Mouse (Mus musculus) adrenal gland, postnatal 14 days (tissue): ENCODE measurements around the gene Dgkb. TPM values are rescaled to one million over a fixed set of nuclear protein-coding genes. Genes with fewer than 3 reads are reported as not detected.

Experiments used
- DNase-seq: peaks from one replicate; pipeline ENCODE4 v3.0.0; 2021; ENCODE audit warnings: mixed read lengths
- total RNA-seq: library from RNA; stranded (reverse); gene quantifications from 2 replicates; pipeline ENCODE4 v1.2.3, GENCODE M21; 2021

Gene Dgkb
- total RNA-seq, 1 experiment from 2014 or later: 3.4 TPM

GRCm38 (mm10) chr12:38374159-38374558 lies 556.6 kb downstream of the Dgkb start:
- no peak for DNase-seq

GRCm38 (mm10) chr12:38385942-38386341 lies 568.4 kb downstream of the Dgkb start:
- no peak for DNase-seq

GRCm38 (mm10) chr12:38386991-38387390 lies 569.5 kb downstream of the Dgkb start:
- peak; percentile 40 for DNase-seq

- DNase-seq: no peak
Measured at GRCm38 (mm10) chr12:38387654-38388053, 570.1 kb downstream of the Dgkb start.

- no peak for DNase-seq
Measured at GRCm38 (mm10) chr12:38388243-38388642, 570.7 kb downstream of the Dgkb start.

- no peak for DNase-seq
Measured at GRCm38 (mm10) chr12:38397754-38398312, 580.3 kb downstream of the Dgkb start.

- DNase-seq: no peak
Measured at GRCm38 (mm10) chr12:38400089-38400488, 582.6 kb downstream of the Dgkb start.

- DNase-seq: no peak
Measured at GRCm38 (mm10) chr12:38435364-38436130, 618.0 kb downstream of the Dgkb start.

- no peak for DNase-seq
Measured at GRCm38 (mm10) chr12:38436131-38436436, 618.6 kb downstream of the Dgkb start.

GRCm38 (mm10) chr12:38450323-38451087 lies 633.0 kb downstream of the Dgkb start:
- DNase-seq: no peak

- DNase-seq: no peak
Measured at GRCm38 (mm10) chr12:38451677-38452076, 634.2 kb downstream of the Dgkb start.

- no peak for DNase-seq
Measured at GRCm38 (mm10) chr12:38468191-38468590, 650.7 kb downstream of the Dgkb start.

GRCm38 (mm10) chr12:38468605-38469004 lies 651.1 kb downstream of the Dgkb start:
- no peak for DNase-seq

- DNase-seq: no peak
Measured at GRCm38 (mm10) chr12:38497229-38497628, 679.7 kb downstream of the Dgkb start.

- no peak for DNase-seq
Measured at GRCm38 (mm10) chr12:38500931-38501330, 683.4 kb downstream of the Dgkb start.

GRCm38 (mm10) chr12:38508195-38508594 lies 690.7 kb downstream of the Dgkb start:
- DNase-seq: no peak

- DNase-seq: no peak
Measured at GRCm38 (mm10) chr12:38545431-38545830, 727.9 kb downstream of the Dgkb start.

- no peak for DNase-seq
Measured at GRCm38 (mm10) chr12:38577141-38577540, 759.6 kb downstream of the Dgkb start.

- no peak for DNase-seq
Measured at GRCm38 (mm10) chr12:38579191-38579817, 761.8 kb downstream of the Dgkb start.

- DNase-seq: no peak
Measured at GRCm38 (mm10) chr12:38586368-38586865, 768.9 kb downstream of the Dgkb start.

- DNase-seq: no peak
Measured at GRCm38 (mm10) chr12:38589951-38590350, 772.4 kb downstream of the Dgkb start.

GRCm38 (mm10) chr12:38593653-38594052 lies 776.1 kb downstream of the Dgkb start:
- no peak for DNase-seq

- peak; percentile 13 for DNase-seq
Measured at GRCm38 (mm10) chr12:38594055-38594454, 776.5 kb downstream of the Dgkb start.
